Mouse (Mus musculus): Measurements from ENCODE around the gene Hormad2.

DNA sequence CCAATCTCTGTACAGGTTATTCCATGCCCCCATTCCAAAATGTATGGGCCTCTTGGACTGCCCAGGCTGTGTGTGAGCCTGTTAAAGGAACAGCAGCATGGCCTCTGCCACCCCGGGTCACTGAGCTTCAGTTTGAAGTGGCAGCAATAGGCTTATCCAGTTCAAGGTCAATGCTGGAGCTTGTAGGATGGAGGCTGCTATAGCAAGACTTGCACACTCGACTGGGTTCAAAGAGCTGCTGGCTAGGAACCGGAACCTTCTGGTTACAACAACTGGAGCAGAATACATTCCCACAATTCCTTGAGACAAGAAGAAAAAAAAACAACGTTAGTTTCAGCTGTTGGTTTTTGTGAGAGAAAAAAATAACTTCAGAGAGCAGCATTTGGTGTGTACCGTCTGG is 41.7 kb upstream of the Hormad2 start:
- TF ChIP-seq POLR2A (IDR thresholded peaks at IDR 0.05; ENCODE audit: control insufficient read depth, low read depth, low read length) (no peak), CTCF (IDR thresholded peaks at IDR 0.05; ENCODE audit: control insufficient read depth, insufficient read depth, insufficient replicate concordance, low read depth, low read length) (no peak)

All from testis, adult 2 months (tissue).